Mouse (Mus musculus): ENCODE measurements around the gene Arhgef10l. TPM values are rescaled to one million over a fixed set of nuclear protein-coding genes. Genes with fewer than 3 reads are reported as not detected.

The Arhgef10l gene
- polyA plus RNA-seq, 1 experiment from 2014 or later = 21.9 TPM

- H3K9me3 ChIP-seq (ENCODE audit: control insufficient read depth, low read length) = no peaks in the 10 kb centered on the region
- H3K27ac ChIP-seq = no peak overlapping the region
- peaks cover 13% of the 10 kb centered on the region for H3K36me3 ChIP-seq (replicated peaks; ENCODE audit: control insufficient read depth, insufficient read depth)
- H3K4me2 ChIP-seq (replicated peaks) = no peak overlapping the region
- DNase-seq (ENCODE audit: low spot score) = no peak
- no peaks in the 10 kb centered on the region for H3K27me3 ChIP-seq (ENCODE audit: control insufficient read depth, insufficient read depth, low read length)
- no peak overlapping the region for H3K9ac ChIP-seq
- H3K4me3 ChIP-seq (replicated peaks; ENCODE audit: low read length) = no peak overlapping the region
- H3K4me1 ChIP-seq (replicated peaks; ENCODE audit: control insufficient read depth, insufficient read depth, low read length) = peaks cover 4% of the 10 kb centered on the region; the same call in 1 of the 2 replicates
- WGBS = 66% methylated on average over 10 of the region's 10 CpGs
- ATAC-seq (ENCODE audit: low FRiP score) = no peak
These were observed 140.1 kb downstream of the Arhgef10l start for GRCm38 (mm10) chr4:140525674-140526177.

DNA sequence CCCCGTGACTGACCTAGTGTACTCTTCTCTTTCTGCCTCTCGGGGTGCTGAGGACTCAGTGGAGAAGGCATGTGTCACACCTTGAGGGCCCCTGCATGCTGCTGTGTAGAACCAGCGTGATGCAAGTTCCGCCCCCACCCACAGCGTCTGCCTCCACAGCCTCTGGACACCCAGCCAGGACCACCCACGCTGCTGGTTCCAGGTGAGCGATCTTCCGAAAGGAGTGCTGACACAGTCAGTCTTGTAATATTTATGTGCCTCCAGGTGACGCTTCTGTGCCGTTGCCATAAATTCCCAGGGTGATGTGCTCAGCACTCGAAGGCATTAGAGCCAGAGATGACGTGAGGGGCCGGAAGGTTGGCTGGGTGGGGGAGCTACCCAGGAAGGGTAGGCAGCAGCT is 140.9 kb downstream of the Arhgef10l start:
- Histone ChIP-seq H3K9ac (no peak overlapping the region), H3K9me3 (ENCODE audit: control insufficient read depth, low read length) (no peaks in the 10 kb centered on the region), H3K4me3 (replicated peaks; ENCODE audit: low read length) (no peak overlapping the region), H3K27ac (no peak overlapping the region), H3K4me2 (replicated peaks) (no peak overlapping the region), H3K27me3 (ENCODE audit: control insufficient read depth, insufficient read depth, low read length) (no peaks in the 10 kb centered on the region), H3K36me3 (replicated peaks; ENCODE audit: control insufficient read depth, insufficient read depth) (peaks cover 16% of the 10 kb centered on the region), H3K4me1 (replicated peaks; ENCODE audit: control insufficient read depth, insufficient read depth, low read length) (peaks cover under 1% of the 10 kb centered on the region; the same call in 1 of the 2 replicates)
- ATAC-seq (ENCODE audit: low FRiP score) = no peak
- WGBS = 68% methylated on average over 13 of the region's 13 CpGs
- no peak for DNase-seq (ENCODE audit: low spot score)

- H3K9ac ChIP-seq = no peak overlapping the region
- ATAC-seq (ENCODE audit: low FRiP score) = no peak
- H3K27ac ChIP-seq = no peak overlapping the region
- WGBS = 91% methylated on average over 4 of the region's 4 CpGs
- H3K36me3 ChIP-seq (replicated peaks; ENCODE audit: control insufficient read depth, insufficient read depth) = peaks cover 26% of the 10 kb centered on the region
- no peak for DNase-seq (ENCODE audit: low spot score)
- H3K4me1 ChIP-seq (replicated peaks; ENCODE audit: control insufficient read depth, insufficient read depth, low read length) = no peaks in the 10 kb centered on the region
- H3K4me2 ChIP-seq (replicated peaks) = no peak overlapping the region
- no peaks in the 10 kb centered on the region for H3K9me3 ChIP-seq (ENCODE audit: control insufficient read depth, low read length)
- H3K27me3 ChIP-seq (ENCODE audit: control insufficient read depth, insufficient read depth, low read length) = no peaks in the 10 kb centered on the region
- H3K4me3 ChIP-seq (replicated peaks; ENCODE audit: low read length) = no peak overlapping the region
These were observed 142.9 kb downstream of the Arhgef10l start for GRCm38 (mm10) chr4:140522873-140523272.

- Histone ChIP-seq H3K27me3 (ENCODE audit: control insufficient read depth, insufficient read depth, low read length) (no peaks in the 10 kb centered on the region), H3K4me2 (replicated peaks) (no peak overlapping the region), H3K27ac (no peak overlapping the region), H3K9ac (no peak overlapping the region), H3K4me1 (replicated peaks; ENCODE audit: control insufficient read depth, insufficient read depth, low read length) (no peaks in the 10 kb centered on the region), H3K36me3 (replicated peaks; ENCODE audit: control insufficient read depth, insufficient read depth) (peaks cover 42% of the 10 kb centered on the region), H3K9me3 (ENCODE audit: control insufficient read depth, low read length) (no peaks in the 10 kb centered on the region), H3K4me3 (replicated peaks; ENCODE audit: low read length) (no peak overlapping the region)
- WGBS = 93% methylated on average over 9 of the region's 9 CpGs
- ATAC-seq (ENCODE audit: low FRiP score) = no peak
- no peak for DNase-seq (ENCODE audit: low spot score)
These were observed 145.1 kb downstream of the Arhgef10l start for GRCm38 (mm10) chr4:140520719-140521118.

- no peak overlapping the region for H3K9ac ChIP-seq
- DNase-seq (ENCODE audit: low spot score) (no peak), ATAC-seq (ENCODE audit: low FRiP score) (no peak)
- H3K27me3 ChIP-seq (ENCODE audit: control insufficient read depth, insufficient read depth, low read length) = no peaks in the 10 kb centered on the region
- no peak overlapping the region for H3K4me2 ChIP-seq (replicated peaks)
- no peak overlapping the region for H3K27ac ChIP-seq
- WGBS = 87% methylated on average over 4 of the region's 4 CpGs
- no peaks in the 10 kb centered on the region for H3K4me1 ChIP-seq (replicated peaks; ENCODE audit: control insufficient read depth, insufficient read depth, low read length)
- H3K9me3 ChIP-seq (ENCODE audit: control insufficient read depth, low read length) = no peaks in the 10 kb centered on the region
- no peak overlapping the region for H3K4me3 ChIP-seq (replicated peaks; ENCODE audit: low read length)
- H3K36me3 ChIP-seq (replicated peaks; ENCODE audit: control insufficient read depth, insufficient read depth) = peaks cover 52% of the 10 kb centered on the region
These were observed 152.0 kb downstream of the Arhgef10l start for GRCm38 (mm10) chr4:140513797-140514196.

DNA sequence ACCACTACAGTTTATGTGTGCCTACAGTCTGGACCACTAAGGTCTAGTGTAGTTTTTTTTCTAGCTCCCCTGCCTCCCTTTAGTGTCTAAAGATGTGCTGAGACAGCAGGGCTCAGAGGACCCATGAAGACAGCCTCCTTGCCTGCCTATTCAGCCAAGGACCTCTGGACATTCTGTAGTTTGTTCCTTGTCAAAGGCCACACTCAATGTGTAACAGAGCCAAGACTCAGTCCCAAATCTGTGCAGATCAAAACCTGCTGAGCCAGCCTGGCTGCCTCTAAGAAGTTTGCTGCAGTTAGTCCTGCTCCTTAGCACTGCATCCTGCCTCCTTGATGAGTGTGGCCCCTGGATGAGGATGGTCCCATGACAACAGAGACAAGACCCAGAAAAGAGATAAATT is 156.0 kb downstream of the Arhgef10l start:
- H3K27me3 ChIP-seq (ENCODE audit: control insufficient read depth, insufficient read depth, low read length) = no peaks in the 10 kb centered on the region
- no peak for ATAC-seq (ENCODE audit: low FRiP score)

GRCm38 (mm10) chr4:140507172-140507714 is 158.6 kb downstream of the Arhgef10l start:
- Histone ChIP-seq H3K9ac (no peak overlapping the region), H3K27me3 (ENCODE audit: control insufficient read depth, insufficient read depth, low read length) (no peaks in the 10 kb centered on the region), H3K4me1 (replicated peaks; ENCODE audit: control insufficient read depth, insufficient read depth, low read length) (peaks cover 6% of the 10 kb centered on the region), H3K27ac (no peak overlapping the region), H3K4me2 (replicated peaks) (no peak overlapping the region), H3K9me3 (ENCODE audit: control insufficient read depth, low read length) (no peaks in the 10 kb centered on the region), H3K36me3 (replicated peaks; ENCODE audit: control insufficient read depth, insufficient read depth) (no peaks in the 10 kb centered on the region), H3K4me3 (replicated peaks; ENCODE audit: low read length) (no peak overlapping the region)
- no peak for DNase-seq (ENCODE audit: low spot score)
- 45% methylated on average over 15 of the region's 15 CpGs for WGBS
- no peak for ATAC-seq (ENCODE audit: low FRiP score)

More for the DNA sequence above, 156.0 kb downstream of the Arhgef10l start:
- no peak overlapping the region for H3K4me2 ChIP-seq (replicated peaks)
- no peaks in the 10 kb centered on the region for H3K9me3 ChIP-seq (ENCODE audit: control insufficient read depth, low read length)
- no peaks in the 10 kb centered on the region; the same call in 1 of the 2 replicates for H3K4me1 ChIP-seq (replicated peaks; ENCODE audit: control insufficient read depth, insufficient read depth, low read length)
- peaks cover 21% of the 10 kb centered on the region for H3K36me3 ChIP-seq (replicated peaks; ENCODE audit: control insufficient read depth, insufficient read depth)
- no peak for DNase-seq (ENCODE audit: low spot score)
- H3K9ac ChIP-seq = no peak overlapping the region
- H3K27ac ChIP-seq = no peak overlapping the region
- H3K4me3 ChIP-seq (replicated peaks; ENCODE audit: low read length) = no peak overlapping the region

- DNase-seq (ENCODE audit: low spot score) = no peak
These were observed 160.2 kb downstream of the Arhgef10l start for GRCm38 (mm10) chr4:140505608-140506002.

DNA sequence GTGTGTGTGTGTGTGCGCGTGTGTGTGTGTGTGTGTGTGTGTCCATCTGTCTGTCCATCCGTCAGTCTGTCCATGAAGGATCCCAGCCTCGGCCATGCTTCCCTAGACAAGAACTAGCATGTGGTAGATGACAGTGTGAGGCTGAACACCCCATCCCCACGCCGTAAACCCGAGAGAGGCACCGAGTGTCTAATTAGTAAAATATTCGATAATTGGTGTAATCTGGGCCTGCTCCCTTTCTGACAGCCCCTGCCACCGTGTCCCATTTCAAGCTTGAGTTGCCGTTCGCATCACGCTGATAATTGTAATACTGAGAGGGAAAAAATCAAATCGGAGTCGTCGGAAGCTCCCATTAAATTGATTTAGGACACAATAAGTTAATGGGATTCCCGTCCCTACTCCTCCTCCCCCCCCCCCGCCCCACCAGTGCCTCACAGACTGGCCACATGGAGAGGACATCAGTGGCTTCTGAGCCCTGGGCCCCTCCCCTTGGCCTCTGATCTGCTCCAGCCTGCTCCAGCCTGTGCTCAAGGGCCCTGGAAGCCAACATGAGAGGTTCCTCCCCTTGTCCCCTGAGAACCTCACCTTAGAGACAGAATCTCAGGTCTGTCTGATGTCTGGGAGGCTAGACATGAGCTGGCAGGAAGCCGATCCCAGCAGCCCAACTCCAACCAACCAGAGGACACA is 160.7 kb downstream of the Arhgef10l start:
- DNase-seq (ENCODE audit: low spot score) (no peak), ATAC-seq (ENCODE audit: low FRiP score) (no peak)
- H3K9me3 ChIP-seq (ENCODE audit: control insufficient read depth, low read length) = no peaks in the 10 kb centered on the region
- no peak overlapping the region for H3K4me3 ChIP-seq (replicated peaks; ENCODE audit: low read length)
- H3K4me1 ChIP-seq (replicated peaks; ENCODE audit: control insufficient read depth, insufficient read depth, low read length) = peaks cover 6% of the 10 kb centered on the region
- H3K4me2 ChIP-seq (replicated peaks) = no peak overlapping the region
- H3K27me3 ChIP-seq (ENCODE audit: control insufficient read depth, insufficient read depth, low read length) = no peaks in the 10 kb centered on the region
- H3K9ac ChIP-seq = no peak overlapping the region
- H3K36me3 ChIP-seq (replicated peaks; ENCODE audit: control insufficient read depth, insufficient read depth) = no peaks in the 10 kb centered on the region
- WGBS = 44% methylated on average over 19 of the region's 19 CpGs
- H3K27ac ChIP-seq = no peak overlapping the region; the same call in 1 of the 2 replicates

More at GRCm38 (mm10) chr4:140505608-140506002, 160.2 kb downstream of the Arhgef10l start:
- no peak for ATAC-seq (ENCODE audit: low FRiP score)
- Histone ChIP-seq H3K4me3 (replicated peaks; ENCODE audit: low read length) (no peak overlapping the region), H3K4me1 (replicated peaks; ENCODE audit: control insufficient read depth, insufficient read depth, low read length) (peaks cover 6% of the 10 kb centered on the region), H3K27ac (no peak overlapping the region), H3K9ac (no peak overlapping the region), H3K36me3 (replicated peaks; ENCODE audit: control insufficient read depth, insufficient read depth) (no peaks in the 10 kb centered on the region), H3K27me3 (ENCODE audit: control insufficient read depth, insufficient read depth, low read length) (no peaks in the 10 kb centered on the region), H3K9me3 (ENCODE audit: control insufficient read depth, low read length) (no peaks in the 10 kb centered on the region), H3K4me2 (replicated peaks) (no peak overlapping the region)
- WGBS = 50% methylated on average over 3 of the region's 3 CpGs

All from hindbrain, embryonic 14.5 days (tissue).